Mouse (Mus musculus) cortical plate, adult 2 months (tissue): ENCODE data around the gene Slc25a48. TPM values are rescaled to one million over a fixed set of nuclear protein-coding genes. Genes with fewer than 3 reads are reported as not detected.

Experiments
- H3K27ac ChIP-seq: fragments of 200-500 bp; 2 replicates; pipeline ENCODE4 v1.5.1; 2012; ENCODE audit warnings: low read length, control low read depth, inconsistent platforms; ENCODE audit not compliant: insufficient read depth
- H3K4me1 ChIP-seq: fragments of 200-500 bp; 2 replicates; pipeline ENCODE4 v1.6.1; 2011; ENCODE audit warnings: low read length; ENCODE audit not compliant: control insufficient read depth, insufficient read depth
- H3K4me3 ChIP-seq: fragments of 200-500 bp; 2 replicates; pipeline ENCODE4 v1.5.1; 2011; ENCODE audit warnings: mild to moderate bottlenecking, low read length, control low read depth; ENCODE audit not compliant: insufficient read depth
- CTCF ChIP-seq: fragments of 200-500 bp; IDR thresholded peaks from 2 replicates; pipeline ENCODE4 v1.5.1; 2011; ENCODE audit warnings: mild to moderate bottlenecking, control low read depth, low read length; ENCODE audit not compliant: insufficient read depth; ENCODE audit errors: extremely low read depth
- POLR2A ChIP-seq: fragments of 200-500 bp; IDR thresholded peaks from 2 replicates; pipeline ENCODE4 v1.6.1; 2011; ENCODE audit warnings: mild to moderate bottlenecking, low read length, control low read depth; ENCODE audit not compliant: insufficient read depth; ENCODE audit errors: extremely low read depth
- polyA plus RNA-seq: library from polyadenylated mRNA; depleted of rRNA; stranded (reverse); fragments of >200 nt; gene quantifications from 2 replicates; pipeline ENCODE4 v1.2.3, GENCODE M21; 2012

The Slc25a48 gene
- polyA plus RNA-seq, 1 experiment, result 0.04 TPM

GRCm38 (mm10) chr13:56422072-56422723 lies 16.0 kb upstream of the Slc25a48 start:
- no peak overlapping the region for H3K4me3 ChIP-seq
- no peaks in the 10 kb centered on the region for H3K4me1 ChIP-seq
- H3K27ac ChIP-seq, result no peak overlapping the region
- no peak for TF ChIP-seq POLR2A
- TF ChIP-seq CTCF, result peak; percentile 52; the same call in 1 of the 2 replicates

GRCm38 (mm10) chr13:56425931-56426330 lies 12.2 kb upstream of the Slc25a48 start:
- TF ChIP-seq CTCF (no peak), POLR2A (no peak)
- no peak overlapping the region for H3K4me3 ChIP-seq
- H3K4me1 ChIP-seq, result no peaks in the 10 kb centered on the region
- H3K27ac ChIP-seq, result no peak overlapping the region

- no peak within 1 kb of the TSS for H3K27ac ChIP-seq
- H3K4me3 ChIP-seq, result no peak within 1 kb of the TSS
- H3K4me1 ChIP-seq, result no peaks in the 10 kb centered on the region
- TF ChIP-seq POLR2A (no peak), CTCF (no peak)
These were observed 11.8 kb upstream of the Slc25a48 start, which contains the start of gene Gm3045 for GRCm38 (mm10) chr13:56426365-56426764. TSS of gene Gm3045 (plus strand) at chr13:56426594.

- Histone ChIP-seq H3K4me1 (no peaks in the 10 kb centered on the region), H3K4me3 (no peak overlapping the region), H3K27ac (no peak overlapping the region)
- TF ChIP-seq POLR2A (no peak), CTCF (peak; percentile 82)
These were observed 9.2 kb upstream of the Slc25a48 start for GRCm38 (mm10) chr13:56428724-56429500.

GRCm38 (mm10) chr13:56432496-56432895 lies 5.7 kb upstream of the Slc25a48 start:
- Histone ChIP-seq H3K4me1 (no peaks in the 10 kb centered on the region), H3K4me3 (no peak overlapping the region), H3K27ac (no peak overlapping the region)
- TF ChIP-seq POLR2A (no peak), CTCF (no peak)

GRCm38 (mm10) chr13:56433466-56433865 lies 4.7 kb upstream of the Slc25a48 start:
- H3K27ac ChIP-seq, result no peak overlapping the region
- H3K4me1 ChIP-seq, result no peaks in the 10 kb centered on the region; the same call in 1 of the 2 replicates
- no peak overlapping the region for H3K4me3 ChIP-seq
- TF ChIP-seq POLR2A, result no peak
- peak; percentile 58 for TF ChIP-seq CTCF

GRCm38 (mm10) chr13:56434311-56434751 lies 3.8 kb upstream of the Slc25a48 start:
- H3K27ac ChIP-seq, result no peak overlapping the region
- no peak for TF ChIP-seq POLR2A
- no peak for TF ChIP-seq CTCF

GRCm38 (mm10) chr13:56435615-56436287 lies 2.4 kb upstream of the Slc25a48 start:
- H3K27ac ChIP-seq, result no peak overlapping the region
- TF ChIP-seq CTCF, result no peak
- TF ChIP-seq POLR2A, result no peak
- H3K4me3 ChIP-seq, result no peak overlapping the region
- no peaks in the 10 kb centered on the region; the same call in 1 of the 2 replicates for H3K4me1 ChIP-seq

More at GRCm38 (mm10) chr13:56434311-56434751, 3.8 kb upstream of the Slc25a48 start:
- Histone ChIP-seq H3K4me1 (no peaks in the 10 kb centered on the region; the same call in 1 of the 2 replicates), H3K4me3 (no peak overlapping the region)

GRCm38 (mm10) chr13:56443411-56443810 lies 5.3 kb downstream of the Slc25a48 start:
- H3K27ac ChIP-seq, result no peak overlapping the region
- TF ChIP-seq CTCF, result no peak
- TF ChIP-seq POLR2A, result no peak
- no peak overlapping the region for H3K4me3 ChIP-seq
- H3K4me1 ChIP-seq, result no peaks in the 10 kb centered on the region
